Mouse (Mus musculus) cerebellum, adult 2 months (tissue): Measurements from ENCODE around the gene Rhox7a.
"Not testable (repeated sequence)": the region's sequence is repeated elsewhere in the genome, so short reads cannot be mapped to it uniquely, and the experiment has no call there.

Experiments used
- CTCF ChIP-seq: fragments of 200-500 bp; IDR thresholded peaks from 2 replicates; pipeline ENCODE4 v1.5.1; 2011; ENCODE audit warnings: low read depth, mild to moderate bottlenecking, control low read depth, low read length, moderate library complexity, borderline replicate concordance; ENCODE audit not compliant: insufficient read depth
- POLR2A ChIP-seq: fragments of 200-500 bp; IDR thresholded peaks from 2 replicates; pipeline ENCODE4 v1.6.1; 2011; ENCODE audit warnings: low read length, control low read depth, borderline replicate concordance; ENCODE audit not compliant: insufficient read depth

GRCm38 (mm10) chrX:37826610-37827009, 4.9 kb upstream of the Rhox7a start, which contains the start of gene Rhox6:
- TF ChIP-seq POLR2A, CTCF: not testable (repeated sequence)
